ENCODE assay signal across 14 mouse cellular contexts in the genomic region with DNA sequence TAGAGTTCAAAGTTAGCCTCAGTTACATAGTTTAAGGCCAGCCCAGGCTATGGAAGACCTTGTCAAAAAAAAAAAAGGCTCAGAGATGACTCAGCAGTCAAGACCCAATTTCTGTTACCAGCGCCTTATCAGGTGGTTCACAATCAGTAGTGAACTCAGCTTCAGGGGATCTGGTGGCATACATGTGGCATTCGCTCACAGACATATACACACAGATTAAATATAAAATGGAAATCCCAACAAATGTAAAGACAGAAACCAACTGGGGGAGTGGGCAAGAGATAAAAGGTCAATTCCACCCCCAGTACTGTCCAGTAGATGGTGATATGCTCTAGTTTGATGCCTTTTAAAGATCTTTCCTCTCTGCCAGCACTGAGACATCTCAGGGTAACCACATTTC. TPM values are rescaled to one million over a fixed set of nuclear protein-coding genes. Genes with fewer than 3 reads are reported as not detected.
DNase-seq lines count a peak whose midpoint lies in the region; ATAC-seq and TF ChIP-seq lines count a peak whose summit lies in the region.
"Had no signal": no experiment of that assay in that cellular context is flagged by ENCODE, and none has a peak within 500 bp of the region (broad histone marks: within the 10 kb centered on the region; RNA-seq: fewer than 3 reads in every experiment).

No protein-coding gene starts in this region.

- DNase-seq in heart, postnatal 25 days (ENCODE audit: low spot score) = no peak
- peak; percentile 31 for DNase-seq in G1E (ENCODE audit: low spot score)
- peak; percentile 75 for DNase-seq in induced T-regulatory cell, adult 2 months (ENCODE audit: low read depth)
- DNase-seq in neural tube, embryonic 10.5 days (ENCODE audit: extremely low spot score, low spot score) = no peak
- DNase-seq in left cerebral cortex, adult 9 months (ENCODE audit: low spot score in 2 of 2) = no peak
- DNase-seq: gastrocnemius, postnatal 10 days; kidney, adult 11 months; lung, postnatal 4 days had no signal

- ATAC-seq in heart, embryonic 11.5 days (replicated peaks; ENCODE audit: insufficient number of reproducible peaks, low FRiP score, low TSS enrichment) = no peak
- peak; percentile 17 for ATAC-seq in G1E (ENCODE audit: extremely low read depth, insufficient number of reproducible peaks, low FRiP score, poor library complexity, severe bottlenecking)
- peak; percentile 50 for ATAC-seq in megakaryocyte-erythroid progenitor cell, adult 5-6 weeks (replicated peaks; ENCODE audit: low FRiP score, low TSS enrichment, poor library complexity, severe bottlenecking)
- ATAC-seq in inflammation-experienced regulatory T-cells, adult 6 months = no peak

- H3K9me3 ChIP-seq in heart, embryonic 11.5 days (replicated peaks; ENCODE audit: control insufficient read depth, low read length) = no peaks in the 10 kb centered on the region
- H3K9me3 ChIP-seq in G1E (replicated peaks) = no peaks in the 10 kb centered on the region
- H3K9me3 ChIP-seq: forebrain, embryonic 12.5 days had no signal

- 0 out of 2 replicates have a peak, but pooled peaks cover 2% of the 10 kb centered on the region for H3K36me3 ChIP-seq in heart, embryonic 11.5 days (ENCODE audit: control insufficient read depth, insufficient read depth, low read length)
- peaks cover 49% of the 10 kb centered on the region for H3K36me3 ChIP-seq in G1E (replicated peaks)

- H3K9ac ChIP-seq in heart, embryonic 11.5 days (ENCODE audit: low read depth, low read length) = peak overlapping the region; percentile 7; the same call in 1 of the 2 replicates
- H3K9ac ChIP-seq: forebrain, embryonic 12.5 days had no signal

- H3K4me2 ChIP-seq in heart, embryonic 11.5 days = no peak overlapping the region

- H3K27me3 ChIP-seq in heart, embryonic 11.5 days (ENCODE audit: control insufficient read depth, insufficient read depth, low read length) = no peaks in the 10 kb centered on the region
- H3K27me3 ChIP-seq in G1E (ENCODE audit: insufficient read depth, low read length) = no peaks in the 10 kb centered on the region

- WGBS in heart, embryonic 11.5 days (ENCODE audit: insufficient replicate concordance) = 70% methylated on average over 2 of the region's 2 CpGs

- peaks cover 15% of the 10 kb centered on the region for H3K4me1 ChIP-seq in heart, embryonic 11.5 days (ENCODE audit: control insufficient read depth, insufficient read depth, low read length)
- H3K4me1 ChIP-seq in G1E (ENCODE audit: insufficient read depth, low read depth, low read length) = peaks cover 72% of the 10 kb centered on the region

- H3K4me3 ChIP-seq in heart, embryonic 11.5 days (ENCODE audit: low read depth, low read length) = no peak overlapping the region
- no peak overlapping the region; the same call in 1 of the 2 replicates for H3K4me3 ChIP-seq in G1E (ENCODE audit: low read depth, low read length)
- H3K4me3 ChIP-seq: forebrain, embryonic 12.5 days had no signal

- intact Hi-C loops in heart, postnatal 25 days (cut with DNase I) = no loop called here

- peak overlapping the region; percentile 64 for H3K27ac ChIP-seq in heart, embryonic 11.5 days (ENCODE audit: low read depth, low read length)
- H3K27ac ChIP-seq: forebrain, embryonic 12.5 days had no signal

- no peak for TF ChIP-seq CTCF in G1E (IDR thresholded peaks at IDR 0.05; ENCODE audit: low read depth, low read length)

RNA-seq across cellular contexts. Expression of gene Emc9, which starts 1.0 kb away (rescaled TPM):
- polyA plus RNA-seq in heart, embryonic 11.5 days (2014; fragmentation: Nextera tagmentation; extraction: Ambion mirVana) = 18.7 and 20.0 TPM in 2 replicates
- total RNA-seq in heart, postnatal 25 days (2021) = 10 to 100 TPM; 56.0 to 58.1 TPM
- 16.7 and 20.0 TPM in 2 replicates for total RNA-seq in G1E (2014; fragmentation: Nextera tagmentation)
- 17.9 and 23.6 TPM in 2 replicates for total RNA-seq in G1E (2017)
- polyA plus RNA-seq in G1E (2012) = 19.5 and 20.2 TPM in 2 replicates
- 37.3 and 44.8 TPM in 2 replicates for total RNA-seq in megakaryocyte-erythroid progenitor cell, adult 5-6 weeks (2014; fragmentation: Nextera tagmentation)
- total RNA-seq in megakaryocyte-erythroid progenitor cell, adult 5-6 weeks (2017) = 22.7 and 26.7 TPM in 2 replicates
- polyA plus RNA-seq in inflammation-experienced regulatory T-cells, adult 6 months (2017; shearing (Covaris generic)) = 10 to 100 TPM; 19.1 to 25.6 (median 23.3) TPM

RNA-seq across cellular contexts. Expression of gene Psme2, which starts 4.8 kb away (rescaled TPM):
- polyA plus RNA-seq in heart, embryonic 11.5 days (2014; fragmentation: Nextera tagmentation; extraction: Ambion mirVana) = 222 and 223 TPM in 2 replicates
- total RNA-seq in heart, postnatal 25 days (2021) = 100 to 1,000 TPM in 1 of 2 experiments, 10 to 100 TPM in 1; 93.4 to 101 TPM
- 59.4 and 109 TPM in 2 replicates for total RNA-seq in G1E (2014; fragmentation: Nextera tagmentation)
- total RNA-seq in G1E (2017) = 163 and 165 TPM in 2 replicates
- polyA plus RNA-seq in G1E (2012) = 33.4 and 50.8 TPM in 2 replicates
- 190 and 268 TPM in 2 replicates for total RNA-seq in megakaryocyte-erythroid progenitor cell, adult 5-6 weeks (2014; fragmentation: Nextera tagmentation)
- total RNA-seq in megakaryocyte-erythroid progenitor cell, adult 5-6 weeks (2017) = 208 and 351 TPM in 2 replicates
- polyA plus RNA-seq in inflammation-experienced regulatory T-cells, adult 6 months (2017; shearing (Covaris generic)) = 1,000 to 10,000 TPM in 1 of 3 experiments, 100 to 1,000 TPM in 2; 828 to 1,360 (median 869) TPM

RNA-seq across cellular contexts. Expression of gene Rnf31, which starts 5.4 kb away (rescaled TPM):
- polyA plus RNA-seq in heart, embryonic 11.5 days (2014; fragmentation: Nextera tagmentation; extraction: Ambion mirVana) = 11.2 and 13.0 TPM in 2 replicates
- 10 to 100 TPM; 25.7 to 31.3 TPM for total RNA-seq in heart, postnatal 25 days (2021)
- 23.7 and 43.9 TPM in 2 replicates for total RNA-seq in G1E (2014; fragmentation: Nextera tagmentation)
- total RNA-seq in G1E (2017) = 11.8 and 12.6 TPM in 2 replicates
- 34.2 and 35.1 TPM in 2 replicates for polyA plus RNA-seq in G1E (2012)
- 35.8 and 47.0 TPM in 2 replicates for total RNA-seq in megakaryocyte-erythroid progenitor cell, adult 5-6 weeks (2014; fragmentation: Nextera tagmentation)
- total RNA-seq in megakaryocyte-erythroid progenitor cell, adult 5-6 weeks (2017) = 23.8 and 46.4 TPM in 2 replicates
- polyA plus RNA-seq in inflammation-experienced regulatory T-cells, adult 6 months (2017; shearing (Covaris generic)) = 10 to 100 TPM; 26.7 to 37.2 (median 35.3) TPM

RNA-seq across cellular contexts. Expression of gene Psme1, which starts 8.2 kb away (rescaled TPM):
- 223 and 235 TPM in 2 replicates for polyA plus RNA-seq in heart, embryonic 11.5 days (2014; fragmentation: Nextera tagmentation; extraction: Ambion mirVana)
- total RNA-seq in heart, postnatal 25 days (2021) = 100 to 1,000 TPM; 249 to 283 TPM
- total RNA-seq in G1E (2014; fragmentation: Nextera tagmentation) (598 and 793 TPM in 2 replicates), G1E (2017) (212 and 228 TPM in 2 replicates)
- 141 and 155 TPM in 2 replicates for polyA plus RNA-seq in G1E (2012)
- total RNA-seq in megakaryocyte-erythroid progenitor cell, adult 5-6 weeks (2014; fragmentation: Nextera tagmentation) = 311 and 359 TPM in 2 replicates
- total RNA-seq in megakaryocyte-erythroid progenitor cell, adult 5-6 weeks (2017) = 249 and 300 TPM in 2 replicates
- 100 to 1,000 TPM; 667 to 812 (median 693) TPM for polyA plus RNA-seq in inflammation-experienced regulatory T-cells, adult 6 months (2017; shearing (Covaris generic))

RNA-seq across cellular contexts. Expression of gene Fitm1, which starts 10.7 kb away (rescaled TPM):
- 107 and 108 TPM in 2 replicates for polyA plus RNA-seq in heart, embryonic 11.5 days (2014; fragmentation: Nextera tagmentation; extraction: Ambion mirVana)
- total RNA-seq in heart, postnatal 25 days (2021) = 100 to 1,000 TPM; 192 to 214 TPM
- total RNA-seq in G1E (2014; fragmentation: Nextera tagmentation) (not detected in 2 replicates), G1E (2017) (not detected in 2 replicates)
- polyA plus RNA-seq in G1E (2012) = not detected in 2 replicates
- total RNA-seq in megakaryocyte-erythroid progenitor cell, adult 5-6 weeks (2014; fragmentation: Nextera tagmentation) = not detected in 2 replicates
- not detected in 2 replicates for total RNA-seq in megakaryocyte-erythroid progenitor cell, adult 5-6 weeks (2017)
- polyA plus RNA-seq in inflammation-experienced regulatory T-cells, adult 6 months (2017; shearing (Covaris generic)) = not detected
- total RNA-seq: layer of hippocampus, adult 2 months had no signal
- polyA plus RNA-seq: activated CD4-positive, CD25-positive, alpha-beta regulatory T cell, adult 4 months had no signal

Comparison
In these comparisons a context has a peak if more than half of its experiments do, and no peak if none do; other contexts are left out.
1. ATAC-seq: peak in G1E (single experiment) and megakaryocyte-erythroid progenitor cell, adult 5-6 weeks (single experiment); none in heart, embryonic 11.5 days (single experiment) and inflammation-experienced regulatory T-cells, adult 6 months (single experiment).
2. DNase-seq: peak in G1E (single experiment) and induced T-regulatory cell, adult 2 months (single experiment); none in heart, postnatal 25 days (single experiment), neural tube, embryonic 10.5 days (single experiment) and left cerebral cortex, adult 9 months (0 of 2).